Mouse (Mus musculus) C2C12 (cell line): ENCODE data around the gene Sgf29. TPM values are rescaled to one million over a fixed set of nuclear protein-coding genes. Genes with fewer than 3 reads are reported as not detected.

Source experiments
- H3K27me3 ChIP-seq: one replicate; pipeline ENCODE4 v1.6.1; 2011; ENCODE audit not compliant: control insufficient read depth, insufficient read depth, insufficient read length
- H3K36me3 ChIP-seq: one replicate; pipeline ENCODE4 v1.6.1; 2011; ENCODE audit not compliant: control insufficient read depth, insufficient read depth
- H3K4me3 ChIP-seq: one replicate; pipeline ENCODE4 v1.5.1; 2011; ENCODE audit warnings: mild to moderate bottlenecking, control low read depth; ENCODE audit not compliant: poor library complexity, insufficient read depth, severe bottlenecking
- H3K79me2 ChIP-seq: one replicate; pipeline ENCODE4 v1.6.1; 2011; ENCODE audit not compliant: control insufficient read depth, insufficient read depth
- H3K79me3 ChIP-seq: one replicate; pipeline ENCODE4 v1.6.1; 2011; ENCODE audit warnings: low read depth, control low read depth
- H3ac ChIP-seq: one replicate; pipeline ENCODE3; 2011; ENCODE audit warnings: low read depth; ENCODE audit not compliant: control insufficient read depth, insufficient read length
- CEBPB ChIP-seq: IDR thresholded peaks from one replicate; pipeline ENCODE4 v1.6.1; 2011; ENCODE audit warnings: low read depth, mild to moderate bottlenecking, control low read depth, moderate library complexity
- CTCF ChIP-seq: IDR thresholded peaks from one replicate; pipeline ENCODE4 v1.5.1; 2011; ENCODE audit not compliant: control insufficient read depth, insufficient read depth, insufficient read length
- FOSL1 ChIP-seq: IDR thresholded peaks from one replicate; pipeline ENCODE4 v1.8.0; 2011; ENCODE audit warnings: mild to moderate bottlenecking, low read length; ENCODE audit not compliant: poor library complexity, insufficient read depth, severe bottlenecking
- MAX ChIP-seq: IDR thresholded peaks from one replicate; pipeline ENCODE4 v1.6.1; 2011; ENCODE audit warnings: mild to moderate bottlenecking, control low read depth
- MYOD1 ChIP-seq: IDR thresholded peaks from one replicate; pipeline ENCODE4 v1.6.1; 2011; ENCODE audit warnings: low read depth; ENCODE audit not compliant: control insufficient read depth, insufficient read length
- MYOG ChIP-seq: IDR thresholded peaks from one replicate; pipeline ENCODE4 v1.6.1; 2011; ENCODE audit not compliant: control insufficient read depth, insufficient read length; ENCODE audit errors: extremely low read depth
- USF1 ChIP-seq: IDR thresholded peaks from one replicate; pipeline ENCODE4 v1.6.1; 2011; ENCODE audit warnings: low read depth, mild to moderate bottlenecking, control low read depth, moderate library complexity
- polyA plus RNA-seq: library from polyadenylated mRNA; unstranded; fragments of >200 nt; fragmentation: generic; extraction: Trizol; gene quantifications from one replicate; pipeline ENCODE4 v1.2.1, GENCODE M21; 2012; ENCODE audit warnings: missing spikeins

Gene Sgf29
- polyA plus RNA-seq, 1 experiment, result 39.3 TPM

GRCm38 (mm10) chr7:126707442-126708174 is 58.5 kb downstream of the Sgf29 start, which contains the start of gene Coro1a:
Gene Coro1a, minus strand, starts transcription at chr7:126707787.
- Histone ChIP-seq H3K79me2 (no peaks in the 10 kb centered on the region), H3K79me3 (no peaks in the 10 kb centered on the region), H3K27me3 (peaks cover 41% of the 10 kb centered on the region), H3K4me3 (no peak within 1 kb of the TSS), H3K36me3 (no peaks in the 10 kb centered on the region), H3ac (no peak within 1 kb of the TSS)
- TF ChIP-seq USF1, result no peak
- TF ChIP-seq CTCF, result no peak
- TF ChIP-seq CEBPB, result no peak
- TF ChIP-seq MYOG, result no peak
- TF ChIP-seq MYOD1, result no peak
- TF ChIP-seq MAX, result no peak
- TF ChIP-seq FOSL1, result no peak

- TF ChIP-seq MAX (no peak), USF1 (no peak), CTCF (no peak), MYOD1 (no peak), CEBPB (no peak), FOSL1 (no peak), MYOG (no peak)
- H3ac ChIP-seq, result no peak overlapping the region
- H3K79me3 ChIP-seq, result no peaks in the 10 kb centered on the region
- no peaks in the 10 kb centered on the region for H3K79me2 ChIP-seq
- no peaks in the 10 kb centered on the region for H3K36me3 ChIP-seq
- H3K4me3 ChIP-seq, result no peak overlapping the region
- peaks cover 41% of the 10 kb centered on the region for H3K27me3 ChIP-seq
Measured at GRCm38 (mm10) chr7:126708175-126708952, 59.3 kb downstream of the Sgf29 start.

- no peaks in the 10 kb centered on the region for H3K36me3 ChIP-seq
- TF ChIP-seq MYOD1 (no peak), MAX (no peak), CEBPB (no peak), USF1 (no peak), CTCF (no peak), MYOG (no peak), FOSL1 (no peak)
- H3K79me3 ChIP-seq, result no peaks in the 10 kb centered on the region
- peaks cover 30% of the 10 kb centered on the region for H3K27me3 ChIP-seq
- no peaks in the 10 kb centered on the region for H3K79me2 ChIP-seq
- no peak overlapping the region for H3K4me3 ChIP-seq
- no peak overlapping the region for H3ac ChIP-seq
Measured at GRCm38 (mm10) chr7:126710266-126710665, 61.2 kb downstream of the Sgf29 start.

GRCm38 (mm10) chr7:126711910-126712309 is 62.8 kb downstream of the Sgf29 start:
- Histone ChIP-seq H3K4me3 (no peak overlapping the region), H3K79me3 (no peaks in the 10 kb centered on the region), H3K36me3 (no peaks in the 10 kb centered on the region), H3K27me3 (peaks cover 31% of the 10 kb centered on the region), H3K79me2 (no peaks in the 10 kb centered on the region), H3ac (no peak overlapping the region)
- TF ChIP-seq MYOD1 (no peak), MAX (no peak), MYOG (no peak), CTCF (no peak), CEBPB (no peak)

- Histone ChIP-seq H3ac (no peak overlapping the region), H3K4me3 (no peak overlapping the region), H3K79me3 (no peaks in the 10 kb centered on the region), H3K27me3 (peaks cover 15% of the 10 kb centered on the region), H3K79me2 (no peaks in the 10 kb centered on the region), H3K36me3 (no peaks in the 10 kb centered on the region)
- TF ChIP-seq CTCF, result no peak
- TF ChIP-seq MYOD1, result no peak
- TF ChIP-seq USF1, result no peak
- TF ChIP-seq FOSL1, result no peak
- no peak for TF ChIP-seq MYOG
- TF ChIP-seq MAX, result no peak
Measured at GRCm38 (mm10) chr7:126715679-126716078, 66.6 kb downstream of the Sgf29 start.
